Mouse (Mus musculus) thymus, postnatal 14 days (tissue): ENCODE measurements around the gene Zfp804a.

Source experiments
- DNase-seq: peaks from one replicate; pipeline ENCODE4 v3.0.0; 2021

The Zfp804a gene

GRCm38 (mm10) chr2:82282591-82283269 lies 229.7 kb downstream of the Zfp804a start:
- DNase-seq = no peak

- no peak for DNase-seq
Measured at GRCm38 (mm10) chr2:82294932-82295493, 242.0 kb downstream of the Zfp804a start.
